Mouse (Mus musculus): ENCODE data around the gene Mrpl47. TPM values are rescaled to one million over a fixed set of nuclear protein-coding genes. Genes with fewer than 3 reads are reported as not detected.
"Not testable (repeated sequence)": the region's sequence is repeated elsewhere in the genome, so short reads cannot be mapped to it uniquely, and the experiment has no call there.

Mrpl47 gene
- polyA plus RNA-seq, 1 experiment from 2014 or later = 50.4 TPM

DNA sequence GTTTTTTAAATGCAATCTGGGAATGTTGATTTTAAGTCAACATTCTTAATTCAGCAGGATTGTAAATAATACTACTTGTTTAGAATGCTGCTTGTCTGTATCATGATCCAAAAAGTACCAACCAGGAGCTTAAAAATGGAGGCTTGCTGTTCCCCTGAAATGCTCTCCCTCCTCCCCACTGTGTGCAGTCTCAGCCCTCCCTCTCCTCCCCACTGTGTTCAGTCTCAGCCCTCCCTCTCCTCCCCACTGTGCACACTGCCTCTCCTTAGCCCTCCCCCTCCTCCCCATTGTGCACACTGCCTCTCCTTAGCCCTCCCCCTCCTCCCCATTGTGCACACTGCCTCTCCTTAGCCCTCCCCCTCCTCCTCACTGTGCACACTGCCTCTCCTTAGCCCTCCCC, 8.0 kb upstream of the Mrpl47 start:
- H3K4me1 ChIP-seq (ENCODE audit: control insufficient read depth, insufficient read depth, low read length); DNase-seq (ENCODE audit: low spot score); H3K36me3 ChIP-seq (replicated peaks; ENCODE audit: control insufficient read depth, insufficient read depth, low read depth, low read length); H3K27me3 ChIP-seq (ENCODE audit: control insufficient read depth, insufficient read depth, low read length); ATAC-seq (replicated peaks; ENCODE audit: insufficient number of reproducible peaks, low FRiP score, low TSS enrichment, low read depth); H3K4me2 ChIP-seq (ENCODE audit: low read depth, low read length); H3K9ac ChIP-seq (replicated peaks; ENCODE audit: low read length); H3K4me3 ChIP-seq (ENCODE audit: low read depth, low read length); H3K27ac ChIP-seq (replicated peaks; ENCODE audit: low read depth, low read length); H3K9me3 ChIP-seq (replicated peaks; ENCODE audit: control insufficient read depth, low read length): not testable (repeated sequence)

DNA sequence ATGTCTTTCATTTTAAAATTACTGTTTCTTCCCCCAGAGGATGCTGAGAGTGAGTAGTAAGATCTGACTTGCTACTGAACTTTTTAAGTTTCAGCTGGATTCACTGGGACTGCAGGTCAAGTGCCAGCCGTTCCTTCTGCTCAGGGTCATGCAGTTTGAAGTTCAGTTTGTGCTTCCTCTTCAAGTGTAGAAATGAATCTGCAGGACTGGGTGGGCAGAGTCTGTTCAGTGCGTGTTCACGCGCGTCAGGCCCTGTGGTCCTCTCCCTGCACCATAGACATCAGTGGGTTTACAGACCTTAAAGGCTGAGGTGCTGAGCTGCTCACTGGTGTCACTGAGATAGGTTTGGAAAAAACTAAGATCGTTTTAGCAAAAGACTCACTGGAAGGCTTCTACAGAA, 7.6 kb upstream of the Mrpl47 start:
- Histone ChIP-seq H3K36me3 (replicated peaks; ENCODE audit: control insufficient read depth, insufficient read depth, low read depth, low read length) (peaks cover 4% of the 10 kb centered on the region; the same call in 1 of the 2 replicates), H3K9me3 (replicated peaks; ENCODE audit: control insufficient read depth, low read length) (no peaks in the 10 kb centered on the region), H3K9ac (replicated peaks; ENCODE audit: low read length) (no peak overlapping the region), H3K4me1 (ENCODE audit: control insufficient read depth, insufficient read depth, low read length) (no peaks in the 10 kb centered on the region), H3K4me2 (ENCODE audit: low read depth, low read length) (no peak overlapping the region), H3K4me3 (ENCODE audit: low read depth, low read length) (no peak overlapping the region), H3K27me3 (ENCODE audit: control insufficient read depth, insufficient read depth, low read length) (no peaks in the 10 kb centered on the region), H3K27ac (replicated peaks; ENCODE audit: low read depth, low read length) (no peak overlapping the region)
- no peak for ATAC-seq (replicated peaks; ENCODE audit: insufficient number of reproducible peaks, low FRiP score, low TSS enrichment, low read depth)
- 94% methylated on average over 6 of the region's 6 CpGs for WGBS
- DNase-seq (ENCODE audit: low spot score) = no peak

DNA sequence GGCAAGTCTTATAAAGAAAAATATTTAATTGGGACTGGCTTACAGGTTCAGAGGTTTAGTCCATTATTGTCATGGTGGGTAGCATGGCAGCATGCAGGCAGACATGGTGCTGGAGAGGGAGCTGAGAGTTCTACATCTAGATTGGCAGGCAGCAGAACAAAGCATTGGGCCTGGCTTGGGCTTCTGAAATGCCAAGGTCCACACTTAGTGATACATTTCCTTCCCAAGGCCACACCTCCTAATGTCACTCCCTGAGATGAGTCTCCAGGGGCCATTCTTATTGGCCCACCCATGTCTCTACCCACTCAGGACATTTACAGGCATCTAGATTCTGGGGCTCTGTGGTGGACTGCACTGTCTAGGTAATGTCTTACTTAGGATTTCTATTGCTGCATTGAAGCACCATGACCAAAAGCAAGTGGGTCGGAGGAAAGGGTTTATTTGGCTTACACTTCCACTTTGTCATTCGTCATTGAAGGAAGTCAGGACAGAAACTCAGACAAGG, 4.9 kb upstream of the Mrpl47 start:
- no peak overlapping the region for H3K4me3 ChIP-seq (ENCODE audit: low read depth, low read length)
- WGBS = 76% methylated on average over 2 of the region's 2 CpGs
- no peaks in the 10 kb centered on the region for H3K27me3 ChIP-seq (ENCODE audit: control insufficient read depth, insufficient read depth, low read length)
- no peak overlapping the region for H3K9ac ChIP-seq (replicated peaks; ENCODE audit: low read length)
- ATAC-seq (replicated peaks; ENCODE audit: insufficient number of reproducible peaks, low FRiP score, low TSS enrichment, low read depth) = no peak
- H3K4me2 ChIP-seq (ENCODE audit: low read depth, low read length) = no peak overlapping the region
- no peaks in the 10 kb centered on the region; the same call in 1 of the 2 replicates for H3K36me3 ChIP-seq (replicated peaks; ENCODE audit: control insufficient read depth, insufficient read depth, low read depth, low read length)
- H3K9me3 ChIP-seq (replicated peaks; ENCODE audit: control insufficient read depth, low read length) = no peaks in the 10 kb centered on the region
- H3K4me1 ChIP-seq (ENCODE audit: control insufficient read depth, insufficient read depth, low read length) = no peaks in the 10 kb centered on the region
- no peak for DNase-seq (ENCODE audit: low spot score)
- no peak overlapping the region for H3K27ac ChIP-seq (replicated peaks; ENCODE audit: low read depth, low read length)

DNA sequence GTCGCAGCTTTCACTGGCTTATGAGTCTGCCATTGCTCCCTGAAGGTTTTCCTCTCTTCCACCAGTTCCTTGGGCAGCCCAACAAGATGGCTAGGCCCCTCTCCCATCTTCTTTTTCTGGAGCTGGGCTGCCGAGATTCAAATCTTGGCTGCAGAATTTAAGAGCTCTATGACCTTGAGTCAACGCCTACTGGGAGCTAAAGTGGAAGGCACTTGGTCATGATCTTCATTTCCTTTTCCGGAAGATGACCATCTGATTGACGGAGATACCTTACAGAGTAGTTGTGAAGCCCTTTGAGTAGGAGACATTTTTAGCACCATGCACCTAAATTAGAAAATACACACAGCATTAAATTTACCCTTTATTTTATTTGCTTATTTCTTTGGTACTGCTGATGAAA, 1.1 kb upstream of the Mrpl47 start:
- Histone ChIP-seq H3K4me1 (ENCODE audit: control insufficient read depth, insufficient read depth, low read length) (no peaks in the 10 kb centered on the region), H3K9ac (replicated peaks; ENCODE audit: low read length) (no peak overlapping the region), H3K27ac (replicated peaks; ENCODE audit: low read depth, low read length) (no peak overlapping the region), H3K9me3 (replicated peaks; ENCODE audit: control insufficient read depth, low read length) (no peaks in the 10 kb centered on the region), H3K27me3 (ENCODE audit: control insufficient read depth, insufficient read depth, low read length) (no peaks in the 10 kb centered on the region), H3K4me2 (ENCODE audit: low read depth, low read length) (no peak overlapping the region), H3K4me3 (ENCODE audit: low read depth, low read length) (no peak overlapping the region), H3K36me3 (replicated peaks; ENCODE audit: control insufficient read depth, insufficient read depth, low read depth, low read length) (no peaks in the 10 kb centered on the region)
- WGBS = 95% methylated on average over 5 of the region's 5 CpGs
- DNase-seq (ENCODE audit: low spot score) (no peak), ATAC-seq (replicated peaks; ENCODE audit: insufficient number of reproducible peaks, low FRiP score, low TSS enrichment, low read depth) (no peak)

DNA sequence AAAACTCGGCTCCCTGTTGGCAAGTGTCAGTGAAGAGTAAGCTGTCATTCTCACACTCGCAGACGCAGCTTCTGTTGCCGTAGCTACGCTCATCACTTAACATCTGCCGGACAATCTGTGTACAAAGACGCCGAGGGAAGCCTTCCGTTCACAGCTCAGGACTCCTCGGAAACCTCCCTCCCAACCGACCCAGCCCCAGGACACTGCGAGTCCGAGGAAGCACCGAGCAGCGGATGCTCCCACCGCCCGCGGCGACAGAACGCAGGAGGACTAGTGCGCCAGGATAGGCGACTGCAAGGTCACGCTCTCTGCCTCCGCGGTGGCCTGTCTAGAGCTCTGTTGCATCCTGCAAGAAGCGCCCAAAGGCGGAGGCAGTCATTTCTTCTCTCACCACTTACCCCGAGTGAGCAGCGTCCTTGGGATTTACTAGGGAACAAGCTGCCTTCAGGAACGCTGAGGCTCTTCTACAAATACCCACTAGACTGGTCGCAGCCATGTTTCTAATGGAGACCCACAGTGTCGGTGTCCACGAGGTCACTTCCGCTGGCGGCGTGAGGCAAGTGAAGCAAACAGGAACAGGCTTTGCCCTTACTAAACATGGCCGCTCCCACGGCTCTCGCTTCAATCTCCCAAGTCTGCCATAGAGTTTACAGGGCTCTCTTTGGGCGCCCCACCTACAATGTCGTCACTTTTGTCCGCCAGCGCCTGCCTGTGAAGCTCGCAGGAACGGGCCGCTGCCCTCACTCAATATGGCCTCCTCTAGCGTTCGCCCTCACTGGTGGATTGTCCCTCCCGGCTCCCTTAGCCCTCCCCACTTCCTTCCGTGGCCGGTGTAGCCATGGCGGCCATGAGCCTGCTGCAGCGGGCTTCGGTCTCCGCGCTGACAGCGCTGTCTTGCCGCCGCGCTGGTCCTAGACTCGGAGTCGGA, 897 bp downstream of the Mrpl47 start, which contains the start of gene Ndufb5:
TSS of gene Ndufb5 (plus strand) at position 747 of the 928 bp plus-strand sequence.
- peak within 1 kb of the TSS; percentile 59 for H3K27ac ChIP-seq (replicated peaks; ENCODE audit: low read depth, low read length)
- H3K4me2 ChIP-seq (ENCODE audit: low read depth, low read length) = peak within 1 kb of the TSS; percentile 86
- no peaks in the 10 kb centered on the region for H3K27me3 ChIP-seq (ENCODE audit: control insufficient read depth, insufficient read depth, low read length)
- no peaks in the 10 kb centered on the region; the same call in 1 of the 2 replicates for H3K36me3 ChIP-seq (replicated peaks; ENCODE audit: control insufficient read depth, insufficient read depth, low read depth, low read length)
- H3K9ac ChIP-seq (replicated peaks; ENCODE audit: low read length) = peak within 1 kb of the TSS; percentile 80
- WGBS = under 1% methylated on average over 62 of the region's 62 CpGs
- DNase-seq (ENCODE audit: low spot score) (peak; percentile 98), ATAC-seq (replicated peaks; ENCODE audit: insufficient number of reproducible peaks, low FRiP score, low TSS enrichment, low read depth) (peak; percentile 99)
- no peaks in the 10 kb centered on the region for H3K9me3 ChIP-seq (replicated peaks; ENCODE audit: control insufficient read depth, low read length)
- H3K4me1 ChIP-seq (ENCODE audit: control insufficient read depth, insufficient read depth, low read length) = no peaks in the 10 kb centered on the region
- H3K4me3 ChIP-seq (ENCODE audit: low read depth, low read length) = peak within 1 kb of the TSS; percentile 92

DNA sequence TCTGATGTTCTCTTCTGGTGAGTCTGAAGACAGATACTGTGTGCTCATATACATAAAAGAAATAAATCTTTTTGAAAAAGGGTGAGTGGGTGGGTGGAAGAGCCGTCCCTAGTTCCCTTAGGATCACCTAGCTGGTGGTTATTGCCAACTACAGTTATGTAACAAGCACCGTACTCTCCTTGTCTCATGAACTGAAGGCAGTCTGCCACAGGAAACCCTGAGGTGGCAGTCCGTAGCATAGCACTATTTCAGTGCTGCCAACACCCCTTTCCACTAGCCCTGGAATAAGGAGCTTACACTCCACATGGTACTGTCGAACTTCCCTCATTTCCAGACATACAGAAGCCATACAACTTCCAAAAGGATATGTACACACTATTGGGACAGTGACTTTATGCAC, 9.5 kb downstream of the Mrpl47 start:
- DNase-seq (ENCODE audit: low spot score) (no peak), ATAC-seq (replicated peaks; ENCODE audit: insufficient number of reproducible peaks, low FRiP score, low TSS enrichment, low read depth) (no peak)
- no peaks in the 10 kb centered on the region for H3K9me3 ChIP-seq (replicated peaks; ENCODE audit: control insufficient read depth, low read length)
- peaks cover 20% of the 10 kb centered on the region for H3K36me3 ChIP-seq (replicated peaks; ENCODE audit: control insufficient read depth, insufficient read depth, low read depth, low read length)
- H3K4me2 ChIP-seq (ENCODE audit: low read depth, low read length) = no peak overlapping the region
- H3K4me1 ChIP-seq (ENCODE audit: control insufficient read depth, insufficient read depth, low read length) = no peaks in the 10 kb centered on the region
- no peak overlapping the region for H3K27ac ChIP-seq (replicated peaks; ENCODE audit: low read depth, low read length)
- H3K27me3 ChIP-seq (ENCODE audit: control insufficient read depth, insufficient read depth, low read length) = no peaks in the 10 kb centered on the region
- no peak overlapping the region for H3K4me3 ChIP-seq (ENCODE audit: low read depth, low read length)
- WGBS = 88% methylated on average over 4 of the region's 4 CpGs
- no peak overlapping the region for H3K9ac ChIP-seq (replicated peaks; ENCODE audit: low read length)

DNA sequence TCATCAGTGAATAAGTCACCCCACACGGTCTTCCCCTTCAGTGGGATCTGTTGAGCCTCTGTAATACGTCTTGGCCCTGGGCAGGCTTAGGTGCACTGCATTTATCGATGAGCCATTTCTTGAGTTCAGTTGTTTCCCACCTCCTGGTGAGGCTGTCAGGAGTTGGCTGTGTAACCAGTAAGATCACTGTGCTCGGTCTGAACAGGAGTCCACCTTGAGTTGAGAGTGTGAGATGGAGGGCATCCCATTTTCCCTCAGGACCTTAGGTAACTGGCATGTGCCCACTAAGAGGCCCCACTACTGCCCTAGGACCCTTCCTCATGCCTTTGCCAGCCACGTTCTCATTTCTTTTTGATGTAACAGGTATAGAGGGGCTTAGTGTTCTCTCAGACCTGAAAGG, 11.5 kb downstream of the Mrpl47 start:
- Histone ChIP-seq H3K4me2 (ENCODE audit: low read depth, low read length) (no peak overlapping the region), H3K9ac (replicated peaks; ENCODE audit: low read length) (no peak overlapping the region), H3K9me3 (replicated peaks; ENCODE audit: control insufficient read depth, low read length) (no peaks in the 10 kb centered on the region), H3K4me3 (ENCODE audit: low read depth, low read length) (no peak overlapping the region), H3K4me1 (ENCODE audit: control insufficient read depth, insufficient read depth, low read length) (no peaks in the 10 kb centered on the region), H3K27me3 (ENCODE audit: control insufficient read depth, insufficient read depth, low read length) (no peaks in the 10 kb centered on the region), H3K36me3 (replicated peaks; ENCODE audit: control insufficient read depth, insufficient read depth, low read depth, low read length) (peaks cover 20% of the 10 kb centered on the region), H3K27ac (replicated peaks; ENCODE audit: low read depth, low read length) (no peak overlapping the region)
- DNase-seq (ENCODE audit: low spot score) (no peak), ATAC-seq (replicated peaks; ENCODE audit: insufficient number of reproducible peaks, low FRiP score, low TSS enrichment, low read depth) (no peak)
- WGBS = 87% methylated on average over 5 of the region's 5 CpGs

DNA sequence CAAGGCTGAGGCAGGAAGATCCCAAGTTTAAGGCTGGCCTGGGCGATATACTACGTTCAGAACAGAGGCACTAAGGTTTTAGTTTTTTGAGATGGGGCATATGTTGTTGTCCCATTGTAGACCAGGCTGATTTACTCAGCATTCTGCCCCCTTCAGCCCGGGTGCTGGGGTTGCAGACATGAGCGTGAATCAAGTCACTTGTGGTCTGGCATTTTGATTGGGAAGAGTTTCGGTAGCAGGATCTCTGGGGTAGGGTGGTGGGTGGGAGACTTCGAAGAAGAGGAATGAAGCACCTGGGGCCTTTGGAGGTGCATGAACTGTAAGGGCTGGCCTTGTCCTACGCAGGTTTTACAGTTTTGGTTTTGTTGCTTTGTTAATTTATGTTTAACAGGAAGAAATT, 13.2 kb downstream of the Mrpl47 start:
- 95% methylated on average over 7 of the region's 7 CpGs for WGBS
- H3K4me3 ChIP-seq (ENCODE audit: low read depth, low read length) = no peak overlapping the region
- DNase-seq (ENCODE audit: low spot score) (no peak), ATAC-seq (replicated peaks; ENCODE audit: insufficient number of reproducible peaks, low FRiP score, low TSS enrichment, low read depth) (no peak)
- peaks cover 26% of the 10 kb centered on the region for H3K36me3 ChIP-seq (replicated peaks; ENCODE audit: control insufficient read depth, insufficient read depth, low read depth, low read length)
- H3K4me1 ChIP-seq (ENCODE audit: control insufficient read depth, insufficient read depth, low read length) = no peaks in the 10 kb centered on the region
- H3K4me2 ChIP-seq (ENCODE audit: low read depth, low read length) = no peak overlapping the region
- H3K9ac ChIP-seq (replicated peaks; ENCODE audit: low read length) = no peak overlapping the region
- no peak overlapping the region for H3K27ac ChIP-seq (replicated peaks; ENCODE audit: low read depth, low read length)
- no peaks in the 10 kb centered on the region for H3K27me3 ChIP-seq (ENCODE audit: control insufficient read depth, insufficient read depth, low read length)
- no peaks in the 10 kb centered on the region for H3K9me3 ChIP-seq (replicated peaks; ENCODE audit: control insufficient read depth, low read length)

All from embryonic facial prominence, embryonic 11.5 days (tissue).